Mouse (Mus musculus): ENCODE data around the gene Gm49369.
"Not testable (repeated sequence)": the region's sequence is repeated elsewhere in the genome, so short reads cannot be mapped to it uniquely, and the experiment has no call there.

Gm49369 gene

DNA sequence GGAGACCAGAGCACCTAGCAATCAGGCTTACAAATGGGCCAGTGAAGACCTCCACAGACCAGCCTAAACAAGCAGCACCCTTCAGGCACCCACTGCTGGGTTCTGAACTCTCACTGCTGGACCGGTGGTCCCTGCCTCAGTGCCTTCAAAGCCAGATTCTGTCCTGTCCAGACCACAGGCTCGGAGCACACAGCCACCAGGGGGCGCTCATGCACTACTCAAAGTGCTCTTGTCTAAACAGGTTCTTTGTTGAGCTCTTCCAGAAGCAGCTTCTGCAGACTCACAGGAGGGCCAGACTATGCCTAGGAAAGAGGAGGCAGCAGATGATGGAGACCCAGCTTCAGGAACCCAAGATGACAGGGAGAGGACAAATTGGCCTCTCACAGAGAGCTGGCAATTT lies 48.2 kb downstream of the Gm49369 start:
- in situ Hi-C loops (cut with MboI, MseI): loop anchor here (5.0 to 10.0 kb wide), 2 partner anchors 248 to 341 kb away; no protein-coding TSS in a partner anchor

GRCm38 (mm10) chr7:142332741-142333140 lies 49.7 kb downstream of the Gm49369 start:
- in situ Hi-C loops (cut with MboI, MseI): loop anchor here (5.0 to 10.0 kb wide), 2 partner anchors 250 to 342 kb away; no protein-coding TSS in a partner anchor

- in situ Hi-C loops (cut with MboI, MseI): loop anchor here (5.0 to 10.0 kb wide), 2 partner anchors 251 to 344 kb away; no protein-coding TSS in a partner anchor
Observed at GRCm38 (mm10) chr7:142331281-142331680, 51.2 kb downstream of the Gm49369 start.

DNA sequence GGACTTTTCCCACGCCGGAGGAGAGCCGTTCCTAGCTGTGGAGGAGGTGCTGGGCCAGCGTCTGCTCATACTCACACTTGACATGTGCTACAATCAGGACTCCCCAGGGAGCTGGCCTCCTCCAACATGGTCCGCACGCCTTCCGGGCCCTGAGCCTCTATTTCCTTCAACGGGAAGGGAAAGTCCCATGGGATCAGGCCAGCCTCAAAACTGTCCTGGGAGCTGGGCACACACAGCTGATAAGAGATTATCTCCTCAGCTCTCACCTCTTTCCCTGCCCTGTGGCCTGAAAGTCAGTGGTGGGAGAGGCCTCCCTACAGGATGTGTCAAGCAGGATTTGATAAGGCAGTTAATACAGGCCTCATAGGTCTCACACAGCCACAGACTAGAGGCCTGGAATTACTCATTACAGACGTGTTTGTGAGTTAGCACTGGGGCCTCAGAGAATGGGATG lies 52.2 kb downstream of the Gm49369 start:
- in situ Hi-C loops (cut with MboI, MseI): loop anchor here (5.0 to 10.0 kb wide), 2 partner anchors 252 to 345 kb away; no protein-coding TSS in a partner anchor

- in situ Hi-C loops (cut with MboI, MseI): no loop called here
Observed at GRCm38 (mm10) chr7:142328507-142328906, 54.0 kb downstream of the Gm49369 start.

DNA sequence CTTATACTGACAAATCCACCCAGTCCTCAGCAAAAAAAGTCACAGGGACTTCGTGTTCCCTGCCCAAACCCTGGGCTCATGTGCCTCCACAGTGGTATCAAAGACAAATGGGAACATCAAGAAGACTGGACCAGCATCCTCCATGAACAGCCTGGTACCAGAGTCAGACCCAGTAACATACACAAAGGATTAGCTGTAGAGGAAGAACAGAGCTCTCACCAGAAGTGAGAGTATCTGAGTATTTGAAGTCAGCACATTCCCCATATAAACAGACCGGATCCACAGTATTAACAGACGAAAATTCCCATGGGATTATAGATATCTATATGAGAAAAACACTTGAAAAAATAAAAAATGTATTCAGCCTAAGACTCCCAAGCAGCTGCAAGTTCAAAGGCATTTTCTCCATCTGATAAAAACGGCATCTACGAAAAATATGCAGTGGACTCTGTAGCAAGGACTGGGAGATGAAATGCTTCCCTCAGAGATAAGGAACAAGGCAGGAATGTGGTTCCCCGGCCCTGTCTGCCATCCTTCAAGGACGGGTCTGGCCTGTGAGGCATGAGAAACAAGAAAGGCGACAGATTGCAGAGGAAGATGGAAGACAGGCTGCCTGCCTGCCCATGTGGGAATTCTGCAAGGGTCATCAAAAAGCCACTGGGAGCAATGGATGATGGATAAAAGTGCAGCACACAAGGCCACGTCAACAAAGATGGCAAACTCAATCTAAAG lies 55.6 kb downstream of the Gm49369 start:
- in situ Hi-C loops (cut with MboI, MseI): no loop called here

GRCm38 (mm10) chr7:142323396-142324117 lies 58.9 kb downstream of the Gm49369 start:
- in situ Hi-C loops (cut with MboI, MseI): no loop called here

GRCm38 (mm10) chr7:142322641-142323040 lies 59.8 kb downstream of the Gm49369 start:
- in situ Hi-C loops (cut with MboI, MseI): no loop called here

- in situ Hi-C loops (cut with MboI, MseI): not testable (repeated sequence)
Observed at GRCm38 (mm10) chr7:142321637-142322306, 60.7 kb downstream of the Gm49369 start.
